Mouse (Mus musculus) ovary, adult 18-20 months (tissue): ENCODE data around the gene Ralgps1.
A peak's percentile ranks its signal among the peaks of the same experiment; 100 is the strongest.

Experiments
- DNase-seq: peaks from one replicate; pipeline ENCODE4 v3.0.0; 2022; ENCODE audit warnings: low spot score, mixed read lengths

The Ralgps1 gene

DNA sequence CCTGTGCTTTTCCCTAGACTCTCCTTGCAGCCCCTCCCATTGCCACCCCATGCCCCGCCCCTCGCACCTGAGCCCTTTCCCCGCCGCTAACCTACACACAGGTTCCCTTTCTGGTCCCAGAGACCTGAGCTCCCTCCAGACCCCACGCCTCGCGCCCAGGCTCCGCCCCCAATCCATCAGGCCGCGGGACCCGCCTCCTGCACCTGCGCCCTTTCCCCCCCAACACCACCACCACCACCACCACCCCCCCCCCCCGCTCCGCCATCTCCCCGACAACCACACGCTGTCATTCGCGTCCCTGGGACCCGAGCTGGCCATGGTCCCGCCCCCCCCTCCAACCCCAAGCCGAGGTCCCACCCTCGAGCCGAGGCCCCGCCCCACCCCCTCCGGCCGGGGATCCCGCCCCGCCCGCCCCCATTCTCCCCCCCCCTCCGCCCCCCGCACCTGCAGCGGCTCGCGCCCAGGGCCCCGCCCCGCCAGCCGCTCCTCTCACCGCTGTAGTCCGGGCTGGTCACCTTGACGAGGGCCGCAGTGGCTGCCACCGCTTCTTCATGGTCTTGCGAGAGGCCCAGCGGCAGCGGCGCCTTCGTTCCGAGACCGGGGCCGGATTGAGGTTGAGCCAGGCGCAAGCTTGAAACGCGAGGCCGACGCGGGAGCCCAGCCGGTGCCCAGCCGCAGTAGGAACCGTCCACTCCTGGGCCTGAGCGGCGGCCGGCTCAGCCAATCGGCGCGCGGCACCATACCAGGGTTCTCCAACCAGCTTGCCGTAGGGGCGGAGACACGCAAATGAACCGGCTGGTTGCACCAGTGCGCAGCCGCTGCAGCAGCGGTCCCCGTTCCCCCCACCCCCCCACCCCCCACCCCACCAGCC, at the start of gene Ralgps1:
TSS of gene Ralgps1 (minus strand) at position 710 of the 871 bp plus-strand sequence.
- peak; percentile 98 for DNase-seq

GRCm38 (mm10) chr2:33417454-33417853, 46.2 kb upstream of the Ralgps1 start:
- DNase-seq: no peak

- DNase-seq: no peak
Measured at GRCm38 (mm10) chr2:33414019-33414418, 42.7 kb upstream of the Ralgps1 start.

DNA sequence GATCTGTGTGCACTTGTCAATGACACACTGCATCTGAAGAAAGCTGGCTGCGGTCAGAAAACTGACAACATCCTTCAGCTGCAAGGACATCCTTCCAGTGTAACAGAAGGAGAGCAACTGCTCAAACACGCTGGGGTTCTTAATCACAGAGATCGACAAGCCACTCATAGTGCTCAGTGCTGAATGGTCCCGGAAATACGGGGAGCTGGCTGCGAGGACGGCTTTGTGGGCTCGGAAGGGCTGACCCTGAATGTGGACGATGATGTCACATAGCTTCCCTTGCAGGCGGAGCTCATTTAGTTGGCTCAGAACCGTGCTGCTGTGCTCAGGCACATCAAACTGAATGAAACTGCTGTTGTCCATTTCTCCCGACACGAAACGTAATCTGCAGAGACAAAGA, 40.8 kb upstream of the Ralgps1 start:
- DNase-seq: no peak

DNA sequence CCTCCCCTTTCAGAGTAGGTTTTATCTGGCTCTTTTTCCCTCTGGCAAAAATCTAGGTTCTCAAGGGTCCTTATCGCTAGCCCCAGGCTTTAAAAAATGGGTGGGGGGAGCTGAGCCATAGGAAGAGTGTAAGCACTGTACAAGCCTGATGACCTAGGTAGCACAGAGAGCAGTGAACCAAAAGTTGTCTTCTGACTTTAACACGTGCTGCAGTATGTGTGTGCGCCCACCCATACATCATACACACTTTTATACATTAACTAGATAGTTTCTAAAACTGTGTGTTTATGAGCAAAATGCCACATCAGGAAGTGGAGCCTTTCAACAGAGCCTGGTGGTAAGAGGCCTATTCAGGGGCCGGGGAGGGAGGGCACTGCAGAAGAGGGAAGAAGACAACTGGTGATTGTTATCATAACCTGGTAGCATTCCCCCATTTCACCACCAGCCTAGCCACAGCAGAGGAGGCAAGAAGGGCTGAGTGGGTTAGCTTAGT, 32.3 kb upstream of the Ralgps1 start:
- no peak for DNase-seq

DNA sequence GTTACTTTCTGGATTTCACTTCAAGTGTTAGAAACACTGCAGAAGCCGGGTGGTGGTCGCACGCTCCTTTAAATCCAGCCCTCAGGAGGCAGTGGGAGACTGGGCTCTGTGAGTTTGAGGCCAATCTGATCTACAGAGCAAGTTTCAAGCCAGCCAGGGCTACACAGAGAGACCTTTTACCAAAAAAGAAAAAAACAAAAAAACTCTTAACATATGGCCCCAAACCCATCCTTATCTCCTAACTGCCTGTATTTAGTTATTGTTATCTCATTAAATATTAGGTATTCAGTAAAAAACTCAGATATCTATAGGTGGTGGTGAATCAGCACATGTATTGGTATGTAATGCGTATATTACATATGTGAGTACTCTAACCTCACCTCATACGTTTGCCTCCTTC, 31.4 kb upstream of the Ralgps1 start:
- no peak for DNase-seq

GRCm38 (mm10) chr2:33402236-33402635, 30.9 kb upstream of the Ralgps1 start:
- no peak for DNase-seq

- DNase-seq: no peak
Measured at GRCm38 (mm10) chr2:33401217-33401616, 29.9 kb upstream of the Ralgps1 start.

- no peak for DNase-seq
Measured at GRCm38 (mm10) chr2:33400541-33400940, 29.3 kb upstream of the Ralgps1 start.

GRCm38 (mm10) chr2:33399091-33399490, 27.8 kb upstream of the Ralgps1 start:
- no peak for DNase-seq

GRCm38 (mm10) chr2:33397036-33397435, 25.8 kb upstream of the Ralgps1 start:
- no peak for DNase-seq

DNA sequence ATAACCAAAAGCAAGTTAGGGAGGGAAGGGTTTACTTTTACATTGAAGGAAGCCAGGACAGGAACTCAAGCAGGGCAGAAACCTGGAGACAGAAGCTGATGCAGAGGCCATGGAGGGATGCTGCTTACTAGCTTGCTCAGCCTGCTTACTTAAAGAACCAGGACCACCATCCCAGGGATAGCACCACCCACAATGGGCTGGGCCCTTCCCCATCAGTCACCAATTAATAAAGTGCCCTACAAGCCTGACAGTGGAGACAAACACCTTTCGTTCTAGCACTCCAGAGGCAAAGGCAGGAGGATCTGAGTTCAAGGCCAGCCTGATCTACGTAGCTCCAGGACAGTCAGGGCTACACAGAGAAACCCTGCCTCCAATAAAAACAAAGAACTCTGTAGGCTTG, 23.8 kb upstream of the Ralgps1 start:
- DNase-seq: no peak

- DNase-seq: no peak
Measured at GRCm38 (mm10) chr2:33393951-33394635, 22.8 kb upstream of the Ralgps1 start.

DNA sequence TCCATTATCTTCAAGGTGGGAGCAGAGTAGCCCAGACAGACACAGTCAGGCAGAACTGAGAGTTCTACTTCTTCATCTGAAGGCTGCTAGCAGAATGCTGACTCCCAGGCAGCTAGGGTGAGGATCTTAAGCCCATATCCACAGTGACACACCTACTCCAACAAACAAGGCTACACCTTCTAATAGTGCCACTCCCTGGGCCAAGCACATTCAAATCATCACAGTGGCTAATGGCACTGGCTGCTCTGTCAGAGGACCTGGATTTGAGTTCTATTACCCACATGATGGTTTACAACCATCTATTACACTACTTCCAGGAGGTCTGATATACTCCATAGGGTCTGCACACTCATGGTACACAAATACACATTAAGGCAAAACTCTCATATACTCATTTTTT, 21.7 kb upstream of the Ralgps1 start:
- no peak for DNase-seq

DNA sequence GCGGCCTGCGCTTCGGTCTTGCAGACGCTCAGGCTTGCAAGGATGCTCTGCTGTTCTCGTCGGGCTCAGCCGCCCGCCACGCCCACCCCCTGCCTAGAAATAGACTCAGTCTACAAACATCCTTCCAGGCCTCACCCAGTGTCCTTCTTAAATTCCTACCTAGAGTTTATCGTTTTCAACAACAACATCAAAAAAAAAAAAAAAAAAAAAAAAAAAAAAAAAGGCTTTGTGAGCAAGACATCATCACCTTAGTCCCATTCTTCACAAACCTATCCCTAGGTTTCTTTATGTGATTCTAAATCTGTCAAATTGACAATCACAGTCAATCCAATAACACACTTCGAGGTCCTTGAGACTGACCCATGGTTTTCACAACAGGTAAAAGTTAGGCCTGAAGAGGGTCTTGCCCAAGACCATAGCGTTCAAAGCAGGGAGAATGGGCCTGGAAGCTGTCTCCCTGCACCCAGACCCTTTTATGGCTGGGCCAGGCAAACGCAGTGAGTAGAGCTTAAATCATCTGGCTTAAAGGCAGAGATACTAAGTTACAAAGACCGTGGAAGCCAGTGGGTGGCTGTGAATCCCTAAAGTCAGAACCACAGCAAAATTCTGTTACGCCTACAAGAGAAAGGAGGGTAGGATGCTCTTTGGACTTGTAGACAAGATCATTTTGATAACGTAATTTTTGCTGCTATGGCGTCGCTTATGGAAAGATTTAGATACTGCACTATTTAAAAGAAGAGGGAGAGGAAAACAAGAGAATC, 542 bp upstream of the Ralgps1 start:
- DNase-seq: no peak

DNA sequence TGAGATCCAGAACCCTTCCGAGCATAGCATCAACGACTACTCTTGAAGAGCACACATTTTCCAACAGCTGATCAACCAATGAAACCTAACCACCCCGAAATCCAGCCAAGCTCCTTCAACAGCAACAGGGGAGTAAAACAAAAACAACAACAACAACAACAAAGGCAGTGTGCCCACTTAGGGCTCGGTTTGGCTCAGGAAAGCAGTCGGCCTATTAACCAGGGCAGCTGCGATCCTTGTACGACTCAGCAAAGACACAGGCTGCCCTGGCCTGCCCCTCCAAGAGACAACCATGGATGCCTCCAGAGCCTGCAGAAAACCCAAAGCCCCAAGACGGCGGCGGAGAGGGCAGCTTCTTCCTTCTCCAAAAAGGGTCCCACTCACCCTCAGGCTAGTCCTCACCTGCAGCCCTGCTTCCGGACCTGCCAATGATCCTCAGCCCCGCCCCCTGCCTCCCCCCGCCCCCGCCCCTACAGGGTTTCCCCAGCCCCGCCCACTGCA, 960 bp downstream of the Ralgps1 start:
- DNase-seq: no peak

GRCm38 (mm10) chr2:33369453-33369852, 1.8 kb downstream of the Ralgps1 start:
- DNase-seq: no peak

DNA sequence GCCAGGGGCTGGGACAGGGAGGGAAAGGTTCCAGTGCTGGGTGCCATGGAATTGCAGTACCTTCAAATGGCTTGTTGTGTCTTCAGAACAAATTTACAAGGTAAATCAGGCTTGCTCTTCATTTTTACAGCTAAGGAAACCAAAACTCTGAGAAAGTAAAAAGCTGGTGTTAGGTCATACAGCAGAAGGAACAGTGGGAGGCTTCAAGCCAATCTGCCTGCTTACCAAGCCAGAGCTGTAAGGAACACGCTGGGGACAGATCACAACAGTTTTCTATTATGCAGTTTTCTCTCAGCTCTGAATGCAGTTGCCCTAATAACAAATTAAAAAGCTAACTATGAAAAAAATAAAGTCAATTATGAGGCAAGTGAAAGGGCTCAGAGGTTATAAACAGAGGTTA, 2.8 kb downstream of the Ralgps1 start:
- no peak for DNase-seq

DNA sequence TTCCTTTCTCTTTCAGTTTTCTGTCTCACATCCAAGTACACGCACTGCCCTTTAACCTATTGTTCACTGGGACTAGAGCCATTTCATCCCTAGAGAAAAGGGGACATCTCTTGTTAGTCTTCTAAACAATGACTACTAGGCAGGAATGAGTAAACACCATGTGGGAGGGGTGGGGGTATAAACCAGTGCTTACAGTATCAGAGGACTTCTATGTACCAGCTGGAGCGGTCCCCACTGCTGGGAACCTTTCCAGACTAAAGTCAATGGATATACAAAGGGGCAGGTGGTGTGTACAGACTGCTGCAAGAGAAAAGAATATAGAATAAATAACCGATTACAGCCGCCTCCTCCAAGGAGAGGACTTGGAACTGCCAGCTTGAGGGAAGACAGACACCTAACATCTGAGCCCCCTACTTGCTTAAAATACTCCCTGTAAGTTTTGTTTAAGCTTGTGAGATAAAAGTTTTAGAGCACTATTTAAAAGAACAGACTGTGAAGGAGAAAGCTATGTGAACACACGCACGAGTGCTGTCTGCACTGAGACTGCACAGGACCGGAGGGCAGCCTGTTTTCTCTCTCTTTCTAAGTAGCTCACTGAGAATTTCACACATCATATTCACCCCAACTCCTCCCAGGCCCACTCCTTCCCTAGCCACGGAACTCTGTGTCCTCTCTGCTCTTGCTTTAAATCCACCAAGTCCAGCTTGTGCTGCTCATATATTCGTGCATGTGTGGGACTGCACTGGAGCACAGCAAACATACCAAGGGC, 5.4 kb downstream of the Ralgps1 start:
- no peak for DNase-seq

- DNase-seq: no peak
Measured at GRCm38 (mm10) chr2:33364656-33365055, 6.6 kb downstream of the Ralgps1 start.

DNA sequence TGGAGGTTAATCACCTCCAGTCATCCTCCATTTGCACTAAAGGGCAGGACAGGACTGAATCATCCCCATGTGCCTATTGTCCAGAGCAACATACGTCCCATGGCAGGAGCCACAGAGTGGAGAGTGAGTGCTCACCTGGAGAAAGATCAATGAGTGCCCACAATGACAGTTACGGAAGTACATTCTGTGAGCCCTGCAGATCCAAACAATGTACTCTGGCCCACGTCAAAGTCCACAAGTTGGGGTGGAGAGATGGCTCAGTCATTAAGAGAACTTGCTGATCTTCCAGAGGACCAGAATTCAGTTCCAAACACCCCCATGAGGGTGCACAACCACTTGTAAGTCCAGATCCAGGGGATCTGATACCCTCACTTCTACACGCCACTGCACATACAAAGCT, 7.4 kb downstream of the Ralgps1 start:
- DNase-seq: no peak
